Mouse (Mus musculus) stomach, postnatal 0 days (tissue): ENCODE results near the gene Zfhx3.

Experiments used
- CTCF ChIP-seq: IDR thresholded peaks from 2 replicates; pipeline ENCODE4 v1.5.1; 2016; ENCODE audit warnings: antibody characterized with exemption, low read depth, mild to moderate bottlenecking, moderate library complexity
- EP300 ChIP-seq: optimal IDR thresholded peaks from 2 replicates; pipeline ENCODE3; 2016; ENCODE audit warnings: antibody characterized with exemption

DNA sequence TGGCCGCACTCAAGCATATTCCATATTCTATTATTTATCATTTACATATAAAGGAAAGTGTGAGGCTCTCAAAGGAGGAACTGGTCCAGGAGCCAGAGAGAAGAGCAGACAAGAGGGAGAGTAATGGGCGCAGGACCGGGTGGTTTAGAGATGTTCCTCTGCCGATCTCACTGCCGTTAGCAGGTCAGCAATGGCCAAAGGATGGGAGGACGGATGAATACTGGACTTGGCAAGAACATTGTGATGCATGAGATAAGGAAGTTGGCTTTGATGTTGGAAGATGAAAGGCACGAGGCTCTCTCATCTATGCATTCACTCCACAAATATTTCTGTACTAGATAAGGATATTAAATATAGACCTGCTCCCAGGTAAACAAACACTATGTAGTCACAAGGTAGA lies 648.6 kb downstream of the Zfhx3 start:
- TF ChIP-seq CTCF (no peak), EP300 (no peak)
